Mouse (Mus musculus) mature B cell (primary cell): Measurements from ENCODE around the gene Tdgf1.

Experiments
- in situ Hi-C: fragments of 300-500 bp; cut with MboI; formaldehyde crosslinking; loops from 2 replicates; pipeline ENCODE4 v1.14.3; 2019

The Tdgf1 gene

GRCm38 (mm10) chr9:110953550-110954461 is 7.8 kb upstream of the Tdgf1 start:
- in situ Hi-C loops: no loop called here

GRCm38 (mm10) chr9:110952931-110953549 is 7.1 kb upstream of the Tdgf1 start:
- in situ Hi-C loops: no loop called here

- in situ Hi-C loops: no loop called here
These were observed 6.4 kb upstream of the Tdgf1 start for GRCm38 (mm10) chr9:110952398-110952797.

- in situ Hi-C loops: no loop called here
These were observed 5.9 kb upstream of the Tdgf1 start for GRCm38 (mm10) chr9:110951866-110952265.

GRCm38 (mm10) chr9:110951397-110951796 is 5.4 kb upstream of the Tdgf1 start, which contains the start of gene Lrrc2:
Lrrc2 (plus strand) TSS chr9:110951545.
- in situ Hi-C loops: no loop called here

GRCm38 (mm10) chr9:110950109-110950508 is 4.2 kb upstream of the Tdgf1 start:
- in situ Hi-C loops: no loop called here

GRCm38 (mm10) chr9:110948813-110949310 is 2.9 kb upstream of the Tdgf1 start:
- in situ Hi-C loops: no loop called here

GRCm38 (mm10) chr9:110947900-110948299 is 1.9 kb upstream of the Tdgf1 start:
- in situ Hi-C loops: no loop called here

- in situ Hi-C loops: no loop called here
These were observed 1.3 kb upstream of the Tdgf1 start for GRCm38 (mm10) chr9:110947261-110947661.

- in situ Hi-C loops: no loop called here
These were observed 638 bp upstream of the Tdgf1 start for GRCm38 (mm10) chr9:110946548-110947044.

GRCm38 (mm10) chr9:110945343-110945742 is 615 bp downstream of the Tdgf1 start:
- in situ Hi-C loops: no loop called here

GRCm38 (mm10) chr9:110944265-110944664 is 1.7 kb downstream of the Tdgf1 start:
- in situ Hi-C loops: no loop called here

- in situ Hi-C loops: no loop called here
These were observed 8.2 kb downstream of the Tdgf1 start for GRCm38 (mm10) chr9:110937506-110938490.

GRCm38 (mm10) chr9:110935941-110936340 is 10.0 kb downstream of the Tdgf1 start:
- in situ Hi-C loops: no loop called here

- in situ Hi-C loops: no loop called here
These were observed 12.0 kb downstream of the Tdgf1 start for GRCm38 (mm10) chr9:110933850-110934437.

GRCm38 (mm10) chr9:110931573-110931972 is 14.4 kb downstream of the Tdgf1 start:
- in situ Hi-C loops: no loop called here

- in situ Hi-C loops: no loop called here
These were observed 23.2 kb downstream of the Tdgf1 start for GRCm38 (mm10) chr9:110922759-110923158.

- in situ Hi-C loops: no loop called here
These were observed 25.1 kb downstream of the Tdgf1 start for GRCm38 (mm10) chr9:110920665-110921419.

GRCm38 (mm10) chr9:110916786-110917185 is 29.2 kb downstream of the Tdgf1 start, which contains the start of gene Fam240a:
Fam240a (minus strand) TSS chr9:110916861.
- in situ Hi-C loops: no loop called here

- in situ Hi-C loops: no loop called here
These were observed 30.5 kb downstream of the Tdgf1 start for GRCm38 (mm10) chr9:110915466-110915865.
